8 mouse cellular contexts compared by ENCODE assay signal in genomic region chr2:136891951-136892371, GRCm38 (mm10). TPM values are rescaled to one million over a fixed set of nuclear protein-coding genes. Genes with fewer than 3 reads are reported as not detected.
A peak's percentile ranks its signal among the peaks of the same experiment; 100 is the strongest.
DNase-seq lines count a peak whose midpoint lies in the region; ATAC-seq and TF ChIP-seq lines count a peak whose summit lies in the region.

No protein-coding gene starts in this region.

- no peak; the same call in 1 of the 2 replicates for TF ChIP-seq CTCF in kidney, postnatal 0 days (IDR thresholded peaks at IDR 0.05; ENCODE audit: low read depth)

- peaks cover 17% of the 10 kb centered on the region for H3K4me1 ChIP-seq in heart, embryonic 12.5 days (replicated peaks)
- 0 out of 2 replicates have a peak, but pooled peaks cover 3% of the 10 kb centered on the region for H3K4me1 ChIP-seq in kidney, postnatal 0 days (replicated peaks; ENCODE audit: insufficient read depth, low read length)
- peaks cover 13% of the 10 kb centered on the region for H3K4me1 ChIP-seq in liver, embryonic 11.5 days (replicated peaks; ENCODE audit: control insufficient read depth, insufficient read depth, low read length)
- H3K4me1 ChIP-seq in stomach, embryonic 14.5 days (ENCODE audit: control insufficient read depth, insufficient read depth, low read length), result peaks cover 5% of the 10 kb centered on the region; the same call in 1 of the 2 replicates

- WGBS in heart, embryonic 12.5 days, result under 1% methylated on average over 23 of the region's 23 CpGs
- 0% methylated on average over 23 of the region's 23 CpGs for WGBS in kidney, postnatal 0 days
- under 1% methylated on average over 23 of the region's 23 CpGs for WGBS in liver, embryonic 11.5 days
- under 1% methylated on average over 23 of the region's 23 CpGs for WGBS in stomach, embryonic 14.5 days

- peak; percentile 84 for ATAC-seq in erythroid progenitor cell, adult 5-6 weeks (replicated peaks; ENCODE audit: low FRiP score, poor library complexity, severe bottlenecking)
- peak; percentile 80 for ATAC-seq in heart, embryonic 12.5 days (ENCODE audit: insufficient number of reproducible peaks, low FRiP score)
- peak; percentile 83 for ATAC-seq in kidney, postnatal 0 days (replicated peaks; ENCODE audit: low FRiP score, low read depth)
- peak; percentile 76 for ATAC-seq in liver, embryonic 11.5 days (replicated peaks; ENCODE audit: low FRiP score)
- peak; percentile 85 for ATAC-seq in stomach, embryonic 14.5 days (ENCODE audit: insufficient number of reproducible peaks, insufficient read depth, low FRiP score, low read depth)

- H3K4me3 ChIP-seq in heart, embryonic 12.5 days, result peak overlapping the region; percentile 68
- peak overlapping the region; percentile 78 for H3K4me3 ChIP-seq in kidney, postnatal 0 days (replicated peaks; ENCODE audit: low read depth, low read length)
- peak overlapping the region; percentile 82 for H3K4me3 ChIP-seq in liver, embryonic 11.5 days (ENCODE audit: low read depth, low read length)
- H3K4me3 ChIP-seq in stomach, embryonic 14.5 days (ENCODE audit: low read depth, low read length), result peak overlapping the region; percentile 78

- peak; percentile 98 for DNase-seq in CD4-positive helper T cell, adult 2 months (ENCODE audit: low read depth, low spot score)
- DNase-seq in brain, embryonic 18.5 days (ENCODE audit: low read depth, low spot score), result peak; percentile 98
- DNase-seq in kidney, postnatal 0 days (ENCODE audit: low spot score), result peak; percentile 99
- DNase-seq in liver, embryonic 11.5 days (ENCODE audit: low spot score), result peak; percentile 81
- peak; percentile 98 for DNase-seq in naive thymus-derived CD4-positive, alpha-beta T cell, adult 2 months (ENCODE audit: low read depth)

- H3K9ac ChIP-seq in heart, embryonic 12.5 days, result peak overlapping the region; percentile 72
- H3K9ac ChIP-seq in kidney, postnatal 0 days (ENCODE audit: low read depth, low read length), result peak overlapping the region; percentile 62
- peak overlapping the region; percentile 70 for H3K9ac ChIP-seq in liver, embryonic 11.5 days (ENCODE audit: low read depth, low read length)
- H3K9ac ChIP-seq in stomach, embryonic 14.5 days (replicated peaks; ENCODE audit: low read depth, low read length), result peak overlapping the region; percentile 61

- no peaks in the 10 kb centered on the region for H3K27me3 ChIP-seq in heart, embryonic 12.5 days (replicated peaks)
- no peaks in the 10 kb centered on the region for H3K27me3 ChIP-seq in kidney, postnatal 0 days (ENCODE audit: insufficient read depth, low read length)
- no peaks in the 10 kb centered on the region for H3K27me3 ChIP-seq in liver, embryonic 11.5 days (replicated peaks; ENCODE audit: control insufficient read depth, insufficient read depth, low read length)
- no peaks in the 10 kb centered on the region for H3K27me3 ChIP-seq in stomach, embryonic 14.5 days (ENCODE audit: control insufficient read depth, insufficient read depth, low read length)

- H3K4me2 ChIP-seq in heart, embryonic 12.5 days, result peak overlapping the region; percentile 47
- H3K4me2 ChIP-seq in kidney, postnatal 0 days (ENCODE audit: low read length), result peak overlapping the region; percentile 59
- H3K4me2 ChIP-seq in liver, embryonic 11.5 days, result peak overlapping the region; percentile 61
- peak overlapping the region; percentile 46 for H3K4me2 ChIP-seq in stomach, embryonic 14.5 days (replicated peaks; ENCODE audit: low read depth, low read length)

- no peaks in the 10 kb centered on the region for H3K9me3 ChIP-seq in heart, embryonic 12.5 days (replicated peaks)
- H3K9me3 ChIP-seq in kidney, postnatal 0 days (replicated peaks; ENCODE audit: low read length), result no peaks in the 10 kb centered on the region
- H3K9me3 ChIP-seq in liver, embryonic 11.5 days (ENCODE audit: control insufficient read depth, low read length), result no peaks in the 10 kb centered on the region
- H3K9me3 ChIP-seq in stomach, embryonic 14.5 days (ENCODE audit: control insufficient read depth, low read depth, low read length), result no peaks in the 10 kb centered on the region

- H3K36me3 ChIP-seq in heart, embryonic 12.5 days, result no peaks in the 10 kb centered on the region
- H3K36me3 ChIP-seq in kidney, postnatal 0 days (ENCODE audit: insufficient read depth, low read length), result no peaks in the 10 kb centered on the region
- no peaks in the 10 kb centered on the region for H3K36me3 ChIP-seq in liver, embryonic 11.5 days (ENCODE audit: control insufficient read depth, insufficient read depth, low read length)
- H3K36me3 ChIP-seq in stomach, embryonic 14.5 days (ENCODE audit: control insufficient read depth, insufficient read depth, low read length), result no peaks in the 10 kb centered on the region

- peak overlapping the region; percentile 37; the same call in 1 of the 2 replicates for H3K27ac ChIP-seq in heart, embryonic 12.5 days (ENCODE audit: poor library complexity, severe bottlenecking)
- peak overlapping the region; percentile 94 for H3K27ac ChIP-seq in kidney, postnatal 0 days
- H3K27ac ChIP-seq in liver, embryonic 11.5 days (ENCODE audit: low read depth, low read length), result peak overlapping the region; percentile 65
- peak overlapping the region; percentile 89 for H3K27ac ChIP-seq in stomach, embryonic 14.5 days (ENCODE audit: low read length)

RNA-seq across cellular contexts. Expression of gene AL731706.1, which starts 0.8 kb away (rescaled TPM):
- not detected in 2 replicates for total RNA-seq in erythroid progenitor cell, adult 5-6 weeks (2015; ENCODE audit: low replicate concordance)
- not detected in 2 replicates for total RNA-seq in erythroid progenitor cell, adult 5-6 weeks (2017; ENCODE audit: low replicate concordance)
- polyA plus RNA-seq in heart, embryonic 12.5 days (2016; fragmentation: Nextera tagmentation; extraction: Ambion mirVana), result 35.9 and 39.1 TPM in 2 replicates
- 40.5 and 48.2 TPM in 2 replicates for polyA plus RNA-seq in kidney, postnatal 0 days (2015; fragmentation: Nextera tagmentation; extraction: Ambion mirVana)
- 24.0 and 24.2 TPM in 2 replicates for polyA plus RNA-seq in liver, embryonic 11.5 days (2014; fragmentation: Nextera tagmentation; extraction: Ambion mirVana)
- 34.4 and 37.1 TPM in 2 replicates for polyA plus RNA-seq in stomach, embryonic 14.5 days (2014; fragmentation: Nextera tagmentation; extraction: Ambion mirVana)

RNA-seq across cellular contexts. Expression of gene Mkks, which starts 0.8 kb away (rescaled TPM):
- total RNA-seq in erythroid progenitor cell, adult 5-6 weeks (2015; ENCODE audit: low replicate concordance), result 12.2 and 15.1 TPM in 2 replicates
- total RNA-seq in erythroid progenitor cell, adult 5-6 weeks (2017; ENCODE audit: low replicate concordance), result 3.9 and 4.6 TPM in 2 replicates
- 18.5 and 20.3 TPM in 2 replicates for polyA plus RNA-seq in heart, embryonic 12.5 days (2016; fragmentation: Nextera tagmentation; extraction: Ambion mirVana)
- polyA plus RNA-seq in kidney, postnatal 0 days (2015; fragmentation: Nextera tagmentation; extraction: Ambion mirVana), result 18.6 and 18.9 TPM in 2 replicates
- 13.0 and 14.9 TPM in 2 replicates for polyA plus RNA-seq in liver, embryonic 11.5 days (2014; fragmentation: Nextera tagmentation; extraction: Ambion mirVana)
- 13.7 and 14.5 TPM in 2 replicates for polyA plus RNA-seq in stomach, embryonic 14.5 days (2014; fragmentation: Nextera tagmentation; extraction: Ambion mirVana)

RNA-seq across cellular contexts. Expression of gene Slx4ip, which starts 0.9 kb away (rescaled TPM):
- total RNA-seq in erythroid progenitor cell, adult 5-6 weeks (2015; ENCODE audit: low replicate concordance), result 11.9 and 15.5 TPM in 2 replicates
- total RNA-seq in erythroid progenitor cell, adult 5-6 weeks (2017; ENCODE audit: low replicate concordance), result 7.9 and 13.2 TPM in 2 replicates
- 4.9 and 5.2 TPM in 2 replicates for polyA plus RNA-seq in heart, embryonic 12.5 days (2016; fragmentation: Nextera tagmentation; extraction: Ambion mirVana)
- polyA plus RNA-seq in kidney, postnatal 0 days (2015; fragmentation: Nextera tagmentation; extraction: Ambion mirVana), result 4.3 and 4.7 TPM in 2 replicates
- polyA plus RNA-seq in liver, embryonic 11.5 days (2014; fragmentation: Nextera tagmentation; extraction: Ambion mirVana), result 4.2 and 5.0 TPM in 2 replicates
- 6.2 and 8.0 TPM in 2 replicates for polyA plus RNA-seq in stomach, embryonic 14.5 days (2014; fragmentation: Nextera tagmentation; extraction: Ambion mirVana)

RNA-seq across cellular contexts. Expression of gene AL731706.2, which starts 6.5 kb away (rescaled TPM):
- not detected in 2 replicates for total RNA-seq in erythroid progenitor cell, adult 5-6 weeks (2015; ENCODE audit: low replicate concordance)
- total RNA-seq in erythroid progenitor cell, adult 5-6 weeks (2017; ENCODE audit: low replicate concordance), result 11.9 TPM in 1 of 2 replicates, not detected in the other
- 33.9 and 35.2 TPM in 2 replicates for polyA plus RNA-seq in heart, embryonic 12.5 days (2016; fragmentation: Nextera tagmentation; extraction: Ambion mirVana)
- polyA plus RNA-seq in kidney, postnatal 0 days (2015; fragmentation: Nextera tagmentation; extraction: Ambion mirVana), result 32.8 and 40.4 TPM in 2 replicates
- polyA plus RNA-seq in liver, embryonic 11.5 days (2014; fragmentation: Nextera tagmentation; extraction: Ambion mirVana), result 16.8 and 24.9 TPM in 2 replicates
- polyA plus RNA-seq in stomach, embryonic 14.5 days (2014; fragmentation: Nextera tagmentation; extraction: Ambion mirVana), result 34.1 and 39.4 TPM in 2 replicates

Comparison
In these comparisons a context has a peak if more than half of its experiments do, and no peak if none do; other contexts are left out.
1. Peak in every context shown above with its lines: DNase-seq, ATAC-seq, H3K4me3 ChIP-seq and H3K27ac ChIP-seq.
2. H3K27ac ChIP-seq: peak in every context shown above with its lines; median percentile 94 in kidney, postnatal 0 days; 89 in stomach, embryonic 14.5 days; 65 in liver, embryonic 11.5 days; 37 in heart, embryonic 12.5 days.